Mouse (Mus musculus): Measurements from ENCODE around the gene Tcte2. TPM values are rescaled to one million over a fixed set of nuclear protein-coding genes. Genes with fewer than 3 reads are reported as not detected.

Tcte2 gene
- polyA plus RNA-seq, 1 experiment from 2014 or later = 22.9 TPM

- Histone ChIP-seq H3K27me3 (replicated peaks; ENCODE audit: control insufficient read depth, insufficient read depth, low read length) (no peaks in the 10 kb centered on the region), H3K4me1 (replicated peaks; ENCODE audit: control insufficient read depth, insufficient read depth, low read length) (no peaks in the 10 kb centered on the region), H3K9me3 (ENCODE audit: control insufficient read depth, low read length) (no peaks in the 10 kb centered on the region), H3K4me3 (replicated peaks; ENCODE audit: low read length) (no peak overlapping the region), H3K9ac (replicated peaks; ENCODE audit: low read depth, low read length) (no peak overlapping the region), H3K27ac (ENCODE audit: low read length) (no peak overlapping the region), H3K4me2 (ENCODE audit: low read length) (no peak overlapping the region), H3K36me3 (ENCODE audit: control insufficient read depth, insufficient read depth) (no peaks in the 10 kb centered on the region)
- ATAC-seq = no peak
- WGBS = 95% methylated on average over 6 of the region's 6 CpGs
These were observed 45.3 kb downstream of the Tcte2 start for GRCm38 (mm10) chr17:13716336-13716735.

- H3K27ac ChIP-seq (ENCODE audit: low read length) = no peak overlapping the region
- no peaks in the 10 kb centered on the region for H3K36me3 ChIP-seq (ENCODE audit: control insufficient read depth, insufficient read depth)
- no peak overlapping the region for H3K9ac ChIP-seq (replicated peaks; ENCODE audit: low read depth, low read length)
- WGBS = 68% methylated on average over 9 of the region's 9 CpGs
- no peaks in the 10 kb centered on the region for H3K4me1 ChIP-seq (replicated peaks; ENCODE audit: control insufficient read depth, insufficient read depth, low read length)
- H3K4me3 ChIP-seq (replicated peaks; ENCODE audit: low read length) = no peak overlapping the region
- no peaks in the 10 kb centered on the region for H3K9me3 ChIP-seq (ENCODE audit: control insufficient read depth, low read length)
- H3K27me3 ChIP-seq (replicated peaks; ENCODE audit: control insufficient read depth, insufficient read depth, low read length) = no peaks in the 10 kb centered on the region
- H3K4me2 ChIP-seq (ENCODE audit: low read length) = no peak overlapping the region
- ATAC-seq = no peak
These were observed 46.1 kb downstream of the Tcte2 start for GRCm38 (mm10) chr17:13715511-13715910.

- 73% methylated on average over 4 of the region's 4 CpGs for WGBS
- Histone ChIP-seq H3K36me3 (ENCODE audit: control insufficient read depth, insufficient read depth) (no peaks in the 10 kb centered on the region), H3K9me3 (ENCODE audit: control insufficient read depth, low read length) (no peaks in the 10 kb centered on the region), H3K27ac (ENCODE audit: low read length) (no peak overlapping the region), H3K4me3 (replicated peaks; ENCODE audit: low read length) (no peak overlapping the region), H3K9ac (replicated peaks; ENCODE audit: low read depth, low read length) (no peak overlapping the region), H3K4me2 (ENCODE audit: low read length) (no peak overlapping the region), H3K27me3 (replicated peaks; ENCODE audit: control insufficient read depth, insufficient read depth, low read length) (no peaks in the 10 kb centered on the region), H3K4me1 (replicated peaks; ENCODE audit: control insufficient read depth, insufficient read depth, low read length) (no peaks in the 10 kb centered on the region)
- ATAC-seq = no peak
These were observed 47.0 kb downstream of the Tcte2 start for GRCm38 (mm10) chr17:13714654-13715053.

GRCm38 (mm10) chr17:13714128-13714527 lies 47.5 kb downstream of the Tcte2 start:
- no peak for ATAC-seq
- no peaks in the 10 kb centered on the region for H3K4me1 ChIP-seq (replicated peaks; ENCODE audit: control insufficient read depth, insufficient read depth, low read length)
- no peaks in the 10 kb centered on the region for H3K27me3 ChIP-seq (replicated peaks; ENCODE audit: control insufficient read depth, insufficient read depth, low read length)
- H3K27ac ChIP-seq (ENCODE audit: low read length) = no peak overlapping the region
- 91% methylated on average over 4 of the region's 4 CpGs for WGBS
- no peak overlapping the region for H3K4me2 ChIP-seq (ENCODE audit: low read length)
- no peaks in the 10 kb centered on the region for H3K9me3 ChIP-seq (ENCODE audit: control insufficient read depth, low read length)
- H3K4me3 ChIP-seq (replicated peaks; ENCODE audit: low read length) = no peak overlapping the region
- no peaks in the 10 kb centered on the region for H3K36me3 ChIP-seq (ENCODE audit: control insufficient read depth, insufficient read depth)
- no peak overlapping the region for H3K9ac ChIP-seq (replicated peaks; ENCODE audit: low read depth, low read length)

- no peak for ATAC-seq
- over 99% methylated on average over 3 of the region's 3 CpGs for WGBS
- H3K4me1 ChIP-seq (replicated peaks; ENCODE audit: control insufficient read depth, insufficient read depth, low read length) = no peaks in the 10 kb centered on the region
- no peaks in the 10 kb centered on the region for H3K36me3 ChIP-seq (ENCODE audit: control insufficient read depth, insufficient read depth)
- no peak overlapping the region for H3K27ac ChIP-seq (ENCODE audit: low read length)
- H3K9me3 ChIP-seq (ENCODE audit: control insufficient read depth, low read length) = no peaks in the 10 kb centered on the region
- H3K4me3 ChIP-seq (replicated peaks; ENCODE audit: low read length) = no peak overlapping the region
- H3K4me2 ChIP-seq (ENCODE audit: low read length) = no peak overlapping the region
- no peaks in the 10 kb centered on the region for H3K27me3 ChIP-seq (replicated peaks; ENCODE audit: control insufficient read depth, insufficient read depth, low read length)
- no peak overlapping the region for H3K9ac ChIP-seq (replicated peaks; ENCODE audit: low read depth, low read length)
These were observed 49.1 kb downstream of the Tcte2 start for GRCm38 (mm10) chr17:13712518-13712917.

- H3K36me3 ChIP-seq (ENCODE audit: control insufficient read depth, insufficient read depth) = no peaks in the 10 kb centered on the region
- no peaks in the 10 kb centered on the region for H3K27me3 ChIP-seq (replicated peaks; ENCODE audit: control insufficient read depth, insufficient read depth, low read length)
- H3K27ac ChIP-seq (ENCODE audit: low read length) = no peak overlapping the region
- no peak for ATAC-seq
- no peaks in the 10 kb centered on the region for H3K9me3 ChIP-seq (ENCODE audit: control insufficient read depth, low read length)
- H3K9ac ChIP-seq (replicated peaks; ENCODE audit: low read depth, low read length) = no peak overlapping the region
- H3K4me1 ChIP-seq (replicated peaks; ENCODE audit: control insufficient read depth, insufficient read depth, low read length) = no peaks in the 10 kb centered on the region
- H3K4me2 ChIP-seq (ENCODE audit: low read length) = no peak overlapping the region
- WGBS = 80% methylated on average over 6 of the region's 6 CpGs
- no peak overlapping the region for H3K4me3 ChIP-seq (replicated peaks; ENCODE audit: low read length)
These were observed 49.5 kb downstream of the Tcte2 start for GRCm38 (mm10) chr17:13712116-13712515.

- no peaks in the 10 kb centered on the region for H3K4me1 ChIP-seq (replicated peaks; ENCODE audit: control insufficient read depth, insufficient read depth, low read length)
- no peaks in the 10 kb centered on the region for H3K9me3 ChIP-seq (ENCODE audit: control insufficient read depth, low read length)
- no peaks in the 10 kb centered on the region for H3K36me3 ChIP-seq (ENCODE audit: control insufficient read depth, insufficient read depth)
- H3K4me3 ChIP-seq (replicated peaks; ENCODE audit: low read length) = no peak overlapping the region
- no peak overlapping the region for H3K27ac ChIP-seq (ENCODE audit: low read length)
- H3K27me3 ChIP-seq (replicated peaks; ENCODE audit: control insufficient read depth, insufficient read depth, low read length) = no peaks in the 10 kb centered on the region
- H3K9ac ChIP-seq (replicated peaks; ENCODE audit: low read depth, low read length) = no peak overlapping the region
- no peak overlapping the region for H3K4me2 ChIP-seq (ENCODE audit: low read length)
- no peak for ATAC-seq
- 79% methylated on average over 5 of the region's 5 CpGs for WGBS
These were observed 50.5 kb downstream of the Tcte2 start for GRCm38 (mm10) chr17:13711173-13711572.

GRCm38 (mm10) chr17:13705481-13705921 lies 56.1 kb downstream of the Tcte2 start:
- Histone ChIP-seq H3K4me1 (replicated peaks; ENCODE audit: control insufficient read depth, insufficient read depth, low read length) (peaks cover 9% of the 10 kb centered on the region), H3K9ac (replicated peaks; ENCODE audit: low read depth, low read length) (no peak overlapping the region), H3K4me2 (ENCODE audit: low read length) (no peak overlapping the region), H3K27me3 (replicated peaks; ENCODE audit: control insufficient read depth, insufficient read depth, low read length) (no peaks in the 10 kb centered on the region), H3K9me3 (ENCODE audit: control insufficient read depth, low read length) (no peaks in the 10 kb centered on the region), H3K4me3 (replicated peaks; ENCODE audit: low read length) (no peak overlapping the region), H3K36me3 (ENCODE audit: control insufficient read depth, insufficient read depth) (no peaks in the 10 kb centered on the region), H3K27ac (ENCODE audit: low read length) (no peak overlapping the region)
- 42% methylated on average over 4 of the region's 4 CpGs for WGBS
- no peak for ATAC-seq

GRCm38 (mm10) chr17:13703611-13704320 lies 57.9 kb downstream of the Tcte2 start:
- Histone ChIP-seq H3K9ac (replicated peaks; ENCODE audit: low read depth, low read length) (no peak overlapping the region), H3K4me3 (replicated peaks; ENCODE audit: low read length) (no peak overlapping the region), H3K4me2 (ENCODE audit: low read length) (no peak overlapping the region), H3K9me3 (ENCODE audit: control insufficient read depth, low read length) (no peaks in the 10 kb centered on the region), H3K36me3 (ENCODE audit: control insufficient read depth, insufficient read depth) (no peaks in the 10 kb centered on the region), H3K4me1 (replicated peaks; ENCODE audit: control insufficient read depth, insufficient read depth, low read length) (peaks cover 14% of the 10 kb centered on the region), H3K27ac (ENCODE audit: low read length) (no peak overlapping the region), H3K27me3 (replicated peaks; ENCODE audit: control insufficient read depth, insufficient read depth, low read length) (no peaks in the 10 kb centered on the region)
- ATAC-seq = no peak
- 59% methylated on average over 9 of the region's 9 CpGs for WGBS
